Mouse (Mus musculus): Measurements from ENCODE around the gene Olfr1369-ps1. TPM values are rescaled to one million over a fixed set of nuclear protein-coding genes. Genes with fewer than 3 reads are reported as not detected.

The Olfr1369-ps1 gene
- polyA plus RNA-seq, 1 experiment from 2014 or later = 0.09 TPM

DNA sequence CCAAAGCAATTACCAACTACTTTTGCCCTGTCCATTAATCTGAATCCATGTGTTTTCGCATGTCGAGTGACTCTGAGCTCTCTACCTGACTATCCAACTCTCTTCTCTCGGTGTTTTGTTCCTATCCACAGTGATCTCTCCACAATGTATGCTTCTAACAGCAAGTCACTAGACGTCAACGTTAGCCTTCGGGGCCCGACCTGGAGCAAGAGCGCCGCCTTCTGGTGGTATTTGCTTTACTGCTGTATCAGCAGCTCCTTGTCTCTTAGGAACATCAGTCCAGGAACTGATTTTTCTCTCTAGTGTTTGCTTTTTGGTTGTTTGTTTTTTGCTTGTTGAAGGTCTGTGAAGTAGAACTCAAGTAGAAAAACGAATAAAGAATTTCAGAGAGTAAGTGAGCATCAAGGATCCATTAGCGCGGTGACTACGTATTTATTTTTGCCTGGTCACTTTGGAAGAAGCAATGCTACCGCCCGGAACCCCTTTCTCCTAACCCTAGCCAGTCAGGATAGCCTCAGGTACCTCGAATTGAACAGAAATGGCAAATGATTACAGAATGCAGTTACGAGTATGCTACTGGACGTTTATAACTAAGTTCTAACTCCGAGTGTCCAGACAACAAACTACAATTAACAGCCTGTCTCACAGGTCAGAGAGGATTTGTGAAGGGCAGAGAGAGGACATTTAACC is 47.6 kb downstream of the Olfr1369-ps1 start:
- no peak for ATAC-seq (ENCODE audit: insufficient number of reproducible peaks, low FRiP score, low TSS enrichment, low read depth)
- Histone ChIP-seq H3K27me3 (no peaks in the 10 kb centered on the region; the same call in 1 of the 2 replicates), H3K9me3 (no peaks in the 10 kb centered on the region), H3K36me3 (no peaks in the 10 kb centered on the region), H3K27ac (no peak overlapping the region), H3K4me2 (peak overlapping the region; percentile 91), H3K4me1 (peaks cover 7% of the 10 kb centered on the region), H3K9ac (peak overlapping the region; percentile 49; the same call in 1 of the 2 replicates), H3K4me3 (peak overlapping the region; percentile 68)
- under 1% methylated on average over 19 of the region's 19 CpGs for WGBS

GRCm38 (mm10) chr13:21159475-21159819 is 48.2 kb downstream of the Olfr1369-ps1 start:
- no peaks in the 10 kb centered on the region; the same call in 1 of the 2 replicates for H3K27me3 ChIP-seq
- no peak overlapping the region for H3K27ac ChIP-seq
- no peak for ATAC-seq (ENCODE audit: insufficient number of reproducible peaks, low FRiP score, low TSS enrichment, low read depth)
- H3K9me3 ChIP-seq = no peaks in the 10 kb centered on the region
- under 1% methylated on average over 15 of the region's 15 CpGs for WGBS
- H3K9ac ChIP-seq = peak overlapping the region; percentile 49; the same call in 1 of the 2 replicates
- peak overlapping the region; percentile 91 for H3K4me2 ChIP-seq
- H3K36me3 ChIP-seq = no peaks in the 10 kb centered on the region
- H3K4me3 ChIP-seq = peak overlapping the region; percentile 68
- peaks cover 7% of the 10 kb centered on the region for H3K4me1 ChIP-seq

DNA sequence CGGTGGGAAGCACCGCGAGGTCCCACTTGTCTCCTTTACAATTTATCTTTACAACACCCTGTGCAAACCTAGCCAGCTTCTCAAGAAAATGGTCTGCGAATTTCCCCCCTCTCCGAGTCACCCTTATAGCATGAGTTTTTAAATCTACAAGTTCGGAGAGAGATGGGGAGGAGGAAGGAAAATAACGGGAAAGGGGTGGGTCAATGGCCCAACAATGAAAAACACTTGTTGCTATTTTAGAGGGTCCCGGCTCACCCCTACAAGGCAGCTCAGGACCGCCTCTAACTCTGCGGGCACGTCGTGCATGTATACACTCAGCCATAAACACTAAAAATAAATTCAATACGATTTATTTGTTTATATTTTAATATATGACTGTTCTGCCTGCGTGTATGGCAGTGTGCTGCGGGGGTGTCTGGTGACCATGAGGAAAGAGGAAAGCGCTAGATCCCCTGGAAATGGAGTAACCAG is 48.8 kb downstream of the Olfr1369-ps1 start:
- H3K4me3 ChIP-seq = peak overlapping the region; percentile 68
- no peak overlapping the region for H3K27ac ChIP-seq
- ATAC-seq (ENCODE audit: insufficient number of reproducible peaks, low FRiP score, low TSS enrichment, low read depth) = no peak
- no peaks in the 10 kb centered on the region; the same call in 1 of the 2 replicates for H3K27me3 ChIP-seq
- under 1% methylated on average over 16 of the region's 16 CpGs for WGBS
- H3K9ac ChIP-seq = peak overlapping the region; percentile 23; the same call in 1 of the 2 replicates
- peaks cover 7% of the 10 kb centered on the region for H3K4me1 ChIP-seq
- no peaks in the 10 kb centered on the region for H3K36me3 ChIP-seq
- peak overlapping the region; percentile 91 for H3K4me2 ChIP-seq
- no peaks in the 10 kb centered on the region for H3K9me3 ChIP-seq

DNA sequence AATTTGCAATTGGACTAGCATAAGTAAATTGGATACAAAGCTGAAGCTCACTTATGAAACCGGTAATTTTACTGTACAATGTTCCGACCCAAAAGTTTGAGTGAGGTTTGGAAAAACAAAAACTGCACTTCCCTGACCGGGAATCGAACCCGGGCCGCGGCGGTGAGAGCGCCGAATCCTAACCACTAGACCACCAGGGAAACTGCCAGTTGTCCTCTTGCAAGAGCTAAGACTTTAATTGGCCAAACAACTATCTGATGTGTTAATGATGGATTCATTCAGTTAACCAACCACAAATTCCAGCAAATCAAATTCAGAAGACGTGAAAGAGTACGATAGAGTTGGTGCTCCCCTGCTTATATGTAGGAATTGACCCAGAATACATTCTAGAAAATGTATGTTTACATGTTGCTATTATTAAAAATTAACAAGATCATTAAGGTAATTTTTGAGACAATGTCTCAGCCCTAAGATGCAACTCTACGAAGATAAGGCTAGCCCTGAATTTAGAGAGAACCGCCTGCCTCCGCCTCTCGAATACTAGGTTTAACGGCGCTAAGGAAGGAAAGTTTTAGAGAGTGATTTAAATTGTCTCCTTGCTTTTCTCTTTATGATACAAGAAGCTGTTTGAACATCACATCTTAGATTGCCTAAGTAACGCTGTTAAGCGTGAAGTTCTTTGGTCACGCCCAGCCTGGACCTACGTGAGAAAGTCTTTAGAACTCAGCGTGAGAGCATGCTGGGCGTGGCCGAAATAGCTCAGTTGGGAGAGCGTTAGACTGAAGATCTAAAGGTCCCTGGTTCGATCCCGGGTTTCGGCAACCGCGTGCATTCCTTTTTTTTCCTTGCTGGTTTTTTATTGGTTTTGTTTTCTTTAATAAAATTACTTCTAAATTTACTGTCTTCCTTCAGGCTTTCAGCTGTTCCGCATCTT is 49.6 kb downstream of the Olfr1369-ps1 start:
- H3K4me2 ChIP-seq = peak overlapping the region; percentile 91
- WGBS = under 1% methylated on average over 32 of the region's 32 CpGs
- H3K27ac ChIP-seq = 0 out of 2 replicates have a peak overlapping the region, but pooled peaks have one; percentile 38

GRCm38 (mm10) chr13:21161591-21161990 is 50.3 kb downstream of the Olfr1369-ps1 start:
- 36% methylated on average over 2 of the region's 2 CpGs for WGBS
- Histone ChIP-seq H3K9ac (no peak overlapping the region), H3K36me3 (no peaks in the 10 kb centered on the region), H3K4me2 (peak overlapping the region; percentile 35), H3K27me3 (no peaks in the 10 kb centered on the region; the same call in 1 of the 2 replicates), H3K9me3 (no peaks in the 10 kb centered on the region), H3K27ac (no peak overlapping the region), H3K4me3 (peak overlapping the region; percentile 68), H3K4me1 (peaks cover 11% of the 10 kb centered on the region)
- no peak for ATAC-seq (ENCODE audit: insufficient number of reproducible peaks, low FRiP score, low TSS enrichment, low read depth)

More for the DNA sequence above, 49.6 kb downstream of the Olfr1369-ps1 start:
- H3K27me3 ChIP-seq = no peaks in the 10 kb centered on the region; the same call in 1 of the 2 replicates
- no peaks in the 10 kb centered on the region for H3K9me3 ChIP-seq
- no peaks in the 10 kb centered on the region for H3K36me3 ChIP-seq
- H3K4me3 ChIP-seq = peak overlapping the region; percentile 68
- peak; percentile 83 for ATAC-seq (ENCODE audit: insufficient number of reproducible peaks, low FRiP score, low TSS enrichment, low read depth)
- H3K4me1 ChIP-seq = peaks cover 7% of the 10 kb centered on the region
- no peak overlapping the region for H3K9ac ChIP-seq

GRCm38 (mm10) chr13:21162591-21162990 is 51.3 kb downstream of the Olfr1369-ps1 start:
- 47% methylated on average over 5 of the region's 5 CpGs for WGBS
- no peak overlapping the region for H3K9ac ChIP-seq
- H3K4me1 ChIP-seq = peaks cover 11% of the 10 kb centered on the region
- H3K36me3 ChIP-seq = no peaks in the 10 kb centered on the region
- no peaks in the 10 kb centered on the region; the same call in 1 of the 2 replicates for H3K27me3 ChIP-seq
- H3K4me2 ChIP-seq = no peak overlapping the region
- H3K27ac ChIP-seq = no peak overlapping the region
- ATAC-seq (ENCODE audit: insufficient number of reproducible peaks, low FRiP score, low TSS enrichment, low read depth) = no peak
- no peak overlapping the region for H3K4me3 ChIP-seq
- H3K9me3 ChIP-seq = no peaks in the 10 kb centered on the region

DNA sequence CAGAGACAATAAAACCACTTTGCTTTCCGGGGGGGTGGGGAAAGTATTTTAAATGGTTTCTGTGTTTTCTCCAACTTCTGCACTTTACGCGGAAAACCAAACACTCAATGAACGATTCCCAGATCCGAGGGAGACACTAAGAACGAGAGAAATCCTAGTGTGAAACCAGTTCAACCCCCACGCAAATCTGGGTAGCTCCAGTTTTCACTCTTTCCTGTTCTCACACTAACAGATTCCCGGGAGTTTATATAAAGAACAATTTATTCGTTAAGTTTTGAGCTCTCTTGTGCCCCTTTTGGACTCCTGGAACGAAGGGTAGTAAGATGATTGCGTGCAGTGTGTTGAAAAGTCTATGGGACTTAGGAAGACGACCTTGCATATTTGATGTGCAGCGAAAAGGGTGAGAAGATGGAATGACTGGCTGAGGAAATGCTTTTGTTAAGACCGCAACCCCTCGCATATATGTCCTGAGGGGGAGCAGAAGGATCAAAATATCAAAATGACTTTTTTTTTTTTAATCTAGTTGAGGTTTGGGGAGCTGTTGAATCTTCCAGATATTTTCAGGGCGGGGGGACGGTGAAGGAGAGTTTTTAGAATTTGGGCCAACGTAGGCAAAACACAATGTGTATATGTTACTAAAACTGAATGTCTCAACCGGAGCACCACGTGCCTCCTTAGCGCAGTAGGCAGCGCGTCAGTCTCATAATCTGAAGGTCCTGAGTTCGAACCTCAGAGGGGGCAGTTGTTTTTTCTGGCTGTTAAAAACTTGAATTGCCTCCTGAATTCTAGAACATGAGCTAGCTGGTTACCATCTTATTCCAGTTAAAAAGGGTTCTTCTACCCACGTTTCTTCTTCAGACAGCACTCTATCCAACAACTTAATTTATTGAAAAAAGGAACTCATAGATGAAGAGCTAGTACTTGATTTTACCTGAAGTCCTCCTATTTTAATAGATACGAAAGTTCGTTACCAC is 55.9 kb downstream of the Olfr1369-ps1 start:
- H3K4me1 ChIP-seq = peaks cover 14% of the 10 kb centered on the region
- no peak overlapping the region for H3K9ac ChIP-seq
- peak overlapping the region; percentile 73 for H3K27ac ChIP-seq
- no peaks in the 10 kb centered on the region for H3K9me3 ChIP-seq
- peak overlapping the region; percentile 52 for H3K4me3 ChIP-seq
- H3K4me2 ChIP-seq = peak overlapping the region; percentile 88
- no peaks in the 10 kb centered on the region for H3K27me3 ChIP-seq
- no peak for ATAC-seq (ENCODE audit: insufficient number of reproducible peaks, low FRiP score, low TSS enrichment, low read depth)
- no peaks in the 10 kb centered on the region for H3K36me3 ChIP-seq
- WGBS = under 1% methylated on average over 27 of the region's 27 CpGs

DNA sequence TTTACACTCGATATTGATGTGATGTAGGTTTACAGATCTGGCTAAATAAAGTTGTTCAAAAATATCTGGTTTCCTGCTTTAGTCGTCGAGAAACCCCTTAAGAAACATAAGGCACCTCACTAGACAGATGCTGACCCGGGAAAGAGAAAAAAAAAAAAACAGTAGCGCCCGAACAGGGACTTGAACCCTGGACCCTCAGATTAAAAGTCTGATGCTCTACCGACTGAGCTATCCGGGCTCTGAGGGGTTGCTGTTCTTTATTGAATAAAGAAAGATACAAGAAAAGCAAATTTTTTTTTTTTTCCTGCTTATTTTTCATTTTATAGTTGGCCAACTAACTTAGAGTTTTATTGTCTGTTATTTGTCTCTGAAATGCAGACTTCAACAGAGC is 56.6 kb downstream of the Olfr1369-ps1 start:
- H3K9me3 ChIP-seq = no peaks in the 10 kb centered on the region
- no peak overlapping the region; the same call in 1 of the 2 replicates for H3K9ac ChIP-seq
- peak overlapping the region; percentile 52 for H3K4me3 ChIP-seq
- no peaks in the 10 kb centered on the region for H3K27me3 ChIP-seq
- peaks cover 18% of the 10 kb centered on the region for H3K4me1 ChIP-seq
- no peak for ATAC-seq (ENCODE audit: insufficient number of reproducible peaks, low FRiP score, low TSS enrichment, low read depth)
- WGBS = under 1% methylated on average over 8 of the region's 8 CpGs
- no peak overlapping the region for H3K27ac ChIP-seq
- peak overlapping the region; percentile 88 for H3K4me2 ChIP-seq
- H3K36me3 ChIP-seq = no peaks in the 10 kb centered on the region

- Histone ChIP-seq H3K4me3 (peak overlapping the region; percentile 52), H3K27me3 (no peaks in the 10 kb centered on the region), H3K4me1 (peaks cover 21% of the 10 kb centered on the region), H3K9me3 (no peaks in the 10 kb centered on the region), H3K27ac (peak overlapping the region; percentile 43), H3K4me2 (peak overlapping the region; percentile 88), H3K9ac (peak overlapping the region; percentile 33; the same call in 1 of the 2 replicates), H3K36me3 (no peaks in the 10 kb centered on the region)
- WGBS = under 1% methylated on average over 16 of the region's 16 CpGs
- no peak for ATAC-seq (ENCODE audit: insufficient number of reproducible peaks, low FRiP score, low TSS enrichment, low read depth)
Measured at GRCm38 (mm10) chr13:21168371-21169011, 57.2 kb downstream of the Olfr1369-ps1 start.
